Mouse (Mus musculus) megakaryocyte, adult 5-6 weeks (primary cell): Measurements from ENCODE around the gene Camsap2. TPM values are rescaled to one million over a fixed set of nuclear protein-coding genes. Genes with fewer than 3 reads are reported as not detected.

Experiments used
- ATAC-seq: 2 replicates; pipeline ENCODE4 v1.8.0; 2016; ENCODE audit warnings: mild to moderate bottlenecking, inconsistent platforms; ENCODE audit not compliant: poor library complexity, severe bottlenecking
- total RNA-seq, 2 experiments: library from RNA; stranded (forward) in 1 of 2; stranded (reverse) in 1 of 2; fragments of 153-499, 151-499 nt in 1 of 2; fragments of 221-1000, 200-1000 nt in 1 of 2; gene quantifications; 2 replicates each; pipeline versions ENCODE4 v1.2.3 to v1.2.4; 2015 to 2017

Camsap2 gene
- total RNA-seq, 2 experiments from 2014 or later, result 15.0 to 20.0 TPM

GRCm38 (mm10) chr1:136259893-136260634 lies 85.8 kb downstream of the Camsap2 start:
- no peak for ATAC-seq

GRCm38 (mm10) chr1:136259543-136259892 lies 86.4 kb downstream of the Camsap2 start:
- no peak for ATAC-seq

GRCm38 (mm10) chr1:136258495-136258894 lies 87.4 kb downstream of the Camsap2 start:
- no peak for ATAC-seq

GRCm38 (mm10) chr1:136255657-136256056 lies 90.2 kb downstream of the Camsap2 start:
- ATAC-seq, result no peak

GRCm38 (mm10) chr1:136255174-136255573 lies 90.7 kb downstream of the Camsap2 start:
- ATAC-seq, result no peak

- ATAC-seq, result no peak
Observed at GRCm38 (mm10) chr1:136254503-136255065, 91.3 kb downstream of the Camsap2 start.

- ATAC-seq, result no peak
Observed at GRCm38 (mm10) chr1:136253472-136253871, 92.4 kb downstream of the Camsap2 start.

GRCm38 (mm10) chr1:136249662-136250061 lies 96.2 kb downstream of the Camsap2 start:
- peak; percentile 52; the same call in 1 of the 2 replicates for ATAC-seq

GRCm38 (mm10) chr1:136247393-136247792 lies 98.5 kb downstream of the Camsap2 start:
- ATAC-seq, result peak; percentile 43; the same call in 1 of the 2 replicates

- no peak for ATAC-seq
Observed at GRCm38 (mm10) chr1:136244469-136244868, 101.4 kb downstream of the Camsap2 start.

- ATAC-seq, result no peak
Observed at GRCm38 (mm10) chr1:136241801-136242200, 104.1 kb downstream of the Camsap2 start.

GRCm38 (mm10) chr1:136238495-136238894 lies 107.4 kb downstream of the Camsap2 start:
- ATAC-seq, result no peak

GRCm38 (mm10) chr1:136234595-136235092 lies 111.3 kb downstream of the Camsap2 start:
- peak; percentile 33 for ATAC-seq

- peak; percentile 67 for ATAC-seq
Observed at GRCm38 (mm10) chr1:136233892-136234594, 111.9 kb downstream of the Camsap2 start, which contains the start of gene Inava. Inava (minus strand) TSS chr1:136234264.

- no peak for ATAC-seq
Observed at GRCm38 (mm10) chr1:136232986-136233790, 112.7 kb downstream of the Camsap2 start.

GRCm38 (mm10) chr1:136232285-136232926 lies 113.5 kb downstream of the Camsap2 start:
- no peak for ATAC-seq

GRCm38 (mm10) chr1:136231596-136231995 lies 114.3 kb downstream of the Camsap2 start:
- ATAC-seq, result no peak

- no peak for ATAC-seq
Observed at GRCm38 (mm10) chr1:136230201-136230600, 115.7 kb downstream of the Camsap2 start.

GRCm38 (mm10) chr1:136229040-136229373 lies 116.9 kb downstream of the Camsap2 start:
- ATAC-seq, result no peak

GRCm38 (mm10) chr1:136228328-136229039 lies 117.4 kb downstream of the Camsap2 start:
- no peak for ATAC-seq
